Mouse (Mus musculus) lung, postnatal 36 days (tissue): Measurements from ENCODE around the gene Clstn3.

ENCODE experiments used
- DNase-seq: peaks from one replicate; pipeline ENCODE4 v3.0.0; 2022; ENCODE audit warnings: mixed read lengths

The Clstn3 gene

GRCm38 (mm10) chr6:124448186-124448852 is 16.3 kb downstream of the Clstn3 start:
- no peak for DNase-seq

GRCm38 (mm10) chr6:124447356-124447755 is 17.2 kb downstream of the Clstn3 start:
- no peak for DNase-seq

GRCm38 (mm10) chr6:124446459-124446858 is 18.1 kb downstream of the Clstn3 start:
- DNase-seq: no peak

GRCm38 (mm10) chr6:124446024-124446423 is 18.6 kb downstream of the Clstn3 start:
- no peak for DNase-seq

GRCm38 (mm10) chr6:124443338-124443737 is 21.3 kb downstream of the Clstn3 start:
- no peak for DNase-seq

- DNase-seq: no peak
These were observed 28.3 kb downstream of the Clstn3 start for GRCm38 (mm10) chr6:124436245-124436644.

- no peak for DNase-seq
These were observed 29.4 kb downstream of the Clstn3 start for GRCm38 (mm10) chr6:124435173-124435572.

- no peak for DNase-seq
These were observed 30.8 kb downstream of the Clstn3 start for GRCm38 (mm10) chr6:124433688-124434324.

- no peak for DNase-seq
These were observed 33.7 kb downstream of the Clstn3 start for GRCm38 (mm10) chr6:124430784-124431495.

GRCm38 (mm10) chr6:124430379-124430778 is 34.2 kb downstream of the Clstn3 start:
- DNase-seq: no peak

- DNase-seq: no peak
These were observed 36.6 kb downstream of the Clstn3 start for GRCm38 (mm10) chr6:124427791-124428576.

GRCm38 (mm10) chr6:124427289-124427688 is 37.3 kb downstream of the Clstn3 start:
- no peak for DNase-seq

GRCm38 (mm10) chr6:124426604-124427003 is 38.0 kb downstream of the Clstn3 start:
- no peak for DNase-seq

- no peak for DNase-seq
These were observed 39.1 kb downstream of the Clstn3 start for GRCm38 (mm10) chr6:124425523-124425922.

- DNase-seq: peak; percentile 82
These were observed 39.6 kb downstream of the Clstn3 start for GRCm38 (mm10) chr6:124425042-124425441.

- DNase-seq: no peak
These were observed 40.5 kb downstream of the Clstn3 start for GRCm38 (mm10) chr6:124424068-124424498.

- no peak for DNase-seq
These were observed 45.9 kb downstream of the Clstn3 start for GRCm38 (mm10) chr6:124418686-124419085.

- DNase-seq: peak; percentile 91
These were observed 49.1 kb downstream of the Clstn3 start for GRCm38 (mm10) chr6:124415347-124416088.

GRCm38 (mm10) chr6:124414927-124415325 is 49.7 kb downstream of the Clstn3 start, which contains the start of gene Pex5:
Gene Pex5 (minus strand): TSS chr6:124415067.
- DNase-seq: peak; percentile 99

GRCm38 (mm10) chr6:124414150-124414926 is 50.3 kb downstream of the Clstn3 start:
- peak; percentile 22 for DNase-seq

- no peak for DNase-seq
These were observed 50.8 kb downstream of the Clstn3 start for GRCm38 (mm10) chr6:124413770-124414149.
